Mouse (Mus musculus): ENCODE results near the gene Phb2. TPM values are rescaled to one million over a fixed set of nuclear protein-coding genes. Genes with fewer than 3 reads are reported as not detected.
A peak's percentile ranks its signal among the peaks of the same experiment; 100 is the strongest.

The Phb2 gene
- polyA plus RNA-seq, 1 experiment from 2014 or later, result 249 TPM

DNA sequence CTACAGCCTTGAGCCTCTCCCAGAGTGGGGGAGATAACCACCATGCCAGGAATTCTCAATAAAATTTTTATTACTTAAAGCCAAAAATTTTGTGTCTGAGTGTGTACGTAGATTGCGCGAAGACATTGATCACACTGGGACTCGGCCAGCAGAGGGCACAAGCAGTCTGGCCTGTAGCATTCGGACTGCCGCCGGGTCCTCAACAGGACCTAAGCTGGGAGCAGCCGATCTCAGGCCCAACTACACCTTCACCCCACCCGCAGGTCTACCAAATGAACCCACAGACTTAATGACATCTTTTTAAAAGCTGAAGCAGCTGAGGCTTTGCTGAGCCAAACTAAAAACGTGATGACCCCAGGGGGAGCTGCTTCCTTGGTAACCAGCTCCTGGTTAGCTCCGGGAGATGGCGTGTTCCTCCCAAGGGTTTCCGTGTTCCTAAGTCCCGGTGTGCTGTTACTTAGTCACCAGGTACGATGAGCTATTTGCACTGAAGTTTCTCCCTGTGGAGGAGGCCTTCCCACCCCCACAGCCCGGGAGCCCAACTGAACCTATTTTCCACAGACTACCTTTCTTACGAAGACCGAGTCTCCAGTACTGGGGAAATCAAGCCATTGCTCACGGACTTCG lies 4.8 kb downstream of the Phb2 start:
- Histone ChIP-seq H3K4me3 (ENCODE audit: low read length) (no peak overlapping the region), H3K36me3 (ENCODE audit: control insufficient read depth, insufficient read depth, low read length) (peaks cover 26% of the 10 kb centered on the region), H3K9me3 (ENCODE audit: control insufficient read depth, low read length) (no peaks in the 10 kb centered on the region), H3K4me1 (ENCODE audit: control insufficient read depth, insufficient read depth, low read depth, low read length) (peaks cover 15% of the 10 kb centered on the region), H3K27ac (ENCODE audit: low read depth, low read length) (0 out of 2 replicates have a peak overlapping the region, but pooled peaks have one; percentile 3), H3K27me3 (replicated peaks; ENCODE audit: control insufficient read depth, insufficient read depth, low read length) (no peaks in the 10 kb centered on the region), H3K9ac (ENCODE audit: low read depth, low read length) (no peak overlapping the region), H3K4me2 (ENCODE audit: low read length) (no peak overlapping the region)
- ATAC-seq, result no peak
- 61% methylated on average over 20 of the region's 20 CpGs for WGBS

DNA sequence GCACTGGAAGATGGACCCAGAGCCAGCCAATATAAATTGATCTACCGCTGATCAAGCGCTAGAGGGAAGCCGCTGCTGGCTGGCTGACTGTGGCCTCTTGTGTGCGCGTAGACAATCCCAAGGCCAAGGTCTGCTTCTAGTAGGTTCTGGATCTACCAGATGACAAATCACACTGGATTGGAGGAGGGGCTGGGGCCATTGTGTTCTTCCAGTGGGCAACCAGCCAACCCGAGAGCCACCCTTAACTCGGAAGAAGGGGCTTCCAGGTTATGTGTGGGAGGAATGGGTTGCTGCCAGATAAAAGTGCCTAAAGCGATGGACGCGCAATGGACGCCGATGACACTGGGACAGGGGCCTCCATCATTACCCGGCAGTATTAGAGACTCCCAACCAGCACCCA lies 5.8 kb downstream of the Phb2 start:
- no peak overlapping the region for H3K9ac ChIP-seq (ENCODE audit: low read depth, low read length)
- H3K9me3 ChIP-seq (ENCODE audit: control insufficient read depth, low read length), result no peaks in the 10 kb centered on the region
- peaks cover 26% of the 10 kb centered on the region for H3K36me3 ChIP-seq (ENCODE audit: control insufficient read depth, insufficient read depth, low read length)
- no peaks in the 10 kb centered on the region for H3K27me3 ChIP-seq (replicated peaks; ENCODE audit: control insufficient read depth, insufficient read depth, low read length)
- WGBS, result 84% methylated on average over 13 of the region's 13 CpGs
- H3K4me3 ChIP-seq (ENCODE audit: low read length), result no peak overlapping the region
- no peak for ATAC-seq
- peaks cover 12% of the 10 kb centered on the region for H3K4me1 ChIP-seq (ENCODE audit: control insufficient read depth, insufficient read depth, low read depth, low read length)
- no peak overlapping the region for H3K4me2 ChIP-seq (ENCODE audit: low read length)
- no peak overlapping the region for H3K27ac ChIP-seq (ENCODE audit: low read depth, low read length)

- H3K27me3 ChIP-seq (replicated peaks; ENCODE audit: control insufficient read depth, insufficient read depth, low read length), result no peaks in the 10 kb centered on the region
- H3K9ac ChIP-seq (ENCODE audit: low read depth, low read length), result no peak overlapping the region
Measured at GRCm38 (mm10) chr6:124718703-124719102, 6.6 kb downstream of the Phb2 start.

DNA sequence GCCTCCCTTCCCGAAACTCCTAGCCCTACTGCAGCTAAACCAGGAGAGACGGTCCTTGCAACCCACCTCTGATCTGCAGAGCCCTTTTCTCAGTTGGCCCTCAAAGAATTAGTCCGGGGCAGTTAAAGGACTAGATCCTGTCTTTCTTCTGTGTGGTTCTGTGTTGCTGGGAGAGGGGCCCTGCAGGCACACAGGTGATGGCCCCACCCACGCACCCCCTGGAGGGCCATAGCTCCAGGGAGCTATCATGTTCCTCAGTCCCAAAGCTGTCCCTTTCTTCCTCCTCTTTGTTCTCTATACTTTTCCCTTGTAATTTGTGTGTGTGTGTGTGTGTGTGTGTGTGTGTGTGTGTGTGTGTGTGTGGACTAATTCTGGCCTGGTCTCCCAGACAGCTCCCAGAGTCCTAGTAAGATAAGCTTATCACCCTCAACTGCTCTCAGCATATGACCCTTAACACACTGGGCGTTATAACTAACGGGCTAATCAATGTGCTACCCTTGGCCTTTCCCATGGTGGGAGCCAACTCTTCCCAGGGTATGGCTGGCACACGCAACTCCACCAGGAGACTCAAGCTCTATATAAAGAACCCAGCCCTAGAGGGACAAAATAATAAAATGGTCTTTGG lies 7.3 kb downstream of the Phb2 start:
- Histone ChIP-seq H3K4me2 (ENCODE audit: low read length) (no peak overlapping the region), H3K27me3 (replicated peaks; ENCODE audit: control insufficient read depth, insufficient read depth, low read length) (no peaks in the 10 kb centered on the region), H3K36me3 (ENCODE audit: control insufficient read depth, insufficient read depth, low read length) (peaks cover 26% of the 10 kb centered on the region), H3K9ac (ENCODE audit: low read depth, low read length) (no peak overlapping the region), H3K27ac (ENCODE audit: low read depth, low read length) (no peak overlapping the region), H3K9me3 (ENCODE audit: control insufficient read depth, low read length) (no peaks in the 10 kb centered on the region), H3K4me1 (ENCODE audit: control insufficient read depth, insufficient read depth, low read depth, low read length) (no peaks in the 10 kb centered on the region), H3K4me3 (ENCODE audit: low read length) (no peak overlapping the region)
- 81% methylated on average over 7 of the region's 7 CpGs for WGBS
- no peak for ATAC-seq

More at GRCm38 (mm10) chr6:124718703-124719102, 6.6 kb downstream of the Phb2 start:
- H3K9me3 ChIP-seq (ENCODE audit: control insufficient read depth, low read length), result no peaks in the 10 kb centered on the region
- peaks cover 26% of the 10 kb centered on the region for H3K36me3 ChIP-seq (ENCODE audit: control insufficient read depth, insufficient read depth, low read length)
- H3K4me2 ChIP-seq (ENCODE audit: low read length), result no peak overlapping the region
- H3K4me1 ChIP-seq (ENCODE audit: control insufficient read depth, insufficient read depth, low read depth, low read length), result peaks cover 4% of the 10 kb centered on the region
- H3K27ac ChIP-seq (ENCODE audit: low read depth, low read length), result no peak overlapping the region
- no peak overlapping the region for H3K4me3 ChIP-seq (ENCODE audit: low read length)
- WGBS, result 64% methylated on average over 16 of the region's 16 CpGs
- ATAC-seq, result no peak

GRCm38 (mm10) chr6:124720904-124721303 lies 8.8 kb downstream of the Phb2 start:
- no peak for ATAC-seq
- 65% methylated on average over 11 of the region's 11 CpGs for WGBS
- H3K36me3 ChIP-seq (ENCODE audit: control insufficient read depth, insufficient read depth, low read length), result peaks cover 17% of the 10 kb centered on the region
- no peaks in the 10 kb centered on the region for H3K27me3 ChIP-seq (replicated peaks; ENCODE audit: control insufficient read depth, insufficient read depth, low read length)
- H3K9me3 ChIP-seq (ENCODE audit: control insufficient read depth, low read length), result no peaks in the 10 kb centered on the region
- no peak overlapping the region for H3K4me3 ChIP-seq (ENCODE audit: low read length)
- no peak overlapping the region for H3K27ac ChIP-seq (ENCODE audit: low read depth, low read length)
- no peaks in the 10 kb centered on the region for H3K4me1 ChIP-seq (ENCODE audit: control insufficient read depth, insufficient read depth, low read depth, low read length)
- H3K4me2 ChIP-seq (ENCODE audit: low read length), result no peak overlapping the region
- H3K9ac ChIP-seq (ENCODE audit: low read depth, low read length), result no peak overlapping the region

DNA sequence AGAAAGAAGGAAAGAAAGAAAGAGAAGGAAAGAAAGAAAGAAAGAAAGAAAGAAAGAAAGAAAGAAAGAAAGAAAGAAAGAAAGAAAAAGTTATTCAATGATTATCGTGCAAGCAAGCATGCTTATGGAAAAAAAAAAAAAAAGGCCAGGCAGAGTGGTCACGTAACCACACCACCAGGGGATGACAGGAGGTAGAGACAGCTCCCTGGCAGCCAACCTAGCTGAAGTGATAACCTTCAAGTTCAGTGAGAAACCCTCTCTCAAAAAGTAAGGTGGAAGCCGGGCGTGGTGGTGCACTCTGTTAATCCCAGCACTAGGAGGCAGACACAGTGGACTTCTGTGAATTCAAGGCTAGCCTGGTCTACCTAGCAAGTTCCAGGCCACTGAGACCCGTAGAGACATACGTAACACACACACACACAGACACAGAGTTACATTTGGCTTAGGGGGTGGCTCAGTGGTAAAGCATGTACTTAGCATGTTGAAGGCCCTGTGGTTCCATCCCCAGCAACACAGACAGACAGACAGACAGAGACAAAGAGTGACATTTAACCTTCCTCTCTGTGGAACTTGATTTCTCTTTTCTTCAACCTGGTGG lies 10.8 kb downstream of the Phb2 start:
- no peak overlapping the region for H3K9ac ChIP-seq (ENCODE audit: low read depth, low read length)
- no peak for ATAC-seq
- no peak overlapping the region for H3K4me2 ChIP-seq (ENCODE audit: low read length)
- no peaks in the 10 kb centered on the region for H3K4me1 ChIP-seq (ENCODE audit: control insufficient read depth, insufficient read depth, low read depth, low read length)
- no peaks in the 10 kb centered on the region for H3K9me3 ChIP-seq (ENCODE audit: control insufficient read depth, low read length)
- H3K36me3 ChIP-seq (ENCODE audit: control insufficient read depth, insufficient read depth, low read length), result no peaks in the 10 kb centered on the region
- H3K27me3 ChIP-seq (replicated peaks; ENCODE audit: control insufficient read depth, insufficient read depth, low read length), result no peaks in the 10 kb centered on the region
- 92% methylated on average over 6 of the region's 6 CpGs for WGBS
- H3K27ac ChIP-seq (ENCODE audit: low read depth, low read length), result no peak overlapping the region
- H3K4me3 ChIP-seq (ENCODE audit: low read length), result no peak overlapping the region

DNA sequence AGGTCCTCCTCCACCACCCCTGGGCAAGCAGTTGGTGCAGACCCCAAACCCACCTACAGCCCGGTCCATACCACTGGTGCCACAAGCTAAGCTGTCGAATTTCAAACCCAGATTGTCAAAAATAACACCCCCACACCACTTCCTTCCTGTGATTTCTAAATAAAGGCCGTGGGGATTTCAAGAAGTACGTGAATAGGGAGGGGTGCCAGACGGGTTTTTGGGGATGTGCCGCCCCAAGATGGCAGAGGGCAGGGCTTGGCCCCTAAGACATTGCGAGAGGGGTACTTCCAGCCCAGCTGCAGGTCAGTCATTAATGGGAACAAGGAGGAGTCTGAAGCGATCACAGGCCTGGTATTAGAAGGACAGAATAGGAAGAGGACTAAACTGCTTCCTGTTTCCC lies 11.4 kb downstream of the Phb2 start:
- Histone ChIP-seq H3K4me3 (ENCODE audit: low read length) (no peak overlapping the region), H3K36me3 (ENCODE audit: control insufficient read depth, insufficient read depth, low read length) (no peaks in the 10 kb centered on the region), H3K27me3 (replicated peaks; ENCODE audit: control insufficient read depth, insufficient read depth, low read length) (no peaks in the 10 kb centered on the region), H3K9me3 (ENCODE audit: control insufficient read depth, low read length) (no peaks in the 10 kb centered on the region), H3K9ac (ENCODE audit: low read depth, low read length) (no peak overlapping the region), H3K4me1 (ENCODE audit: control insufficient read depth, insufficient read depth, low read depth, low read length) (no peaks in the 10 kb centered on the region), H3K4me2 (ENCODE audit: low read length) (no peak overlapping the region), H3K27ac (ENCODE audit: low read depth, low read length) (no peak overlapping the region)
- WGBS, result 80% methylated on average over 8 of the region's 8 CpGs
- no peak for ATAC-seq

- Histone ChIP-seq H3K9ac (ENCODE audit: low read depth, low read length) (no peak overlapping the region), H3K27ac (ENCODE audit: low read depth, low read length) (no peak overlapping the region), H3K9me3 (ENCODE audit: control insufficient read depth, low read length) (no peaks in the 10 kb centered on the region), H3K4me1 (ENCODE audit: control insufficient read depth, insufficient read depth, low read depth, low read length) (no peaks in the 10 kb centered on the region), H3K4me3 (ENCODE audit: low read length) (no peak overlapping the region), H3K4me2 (ENCODE audit: low read length) (no peak overlapping the region), H3K36me3 (ENCODE audit: control insufficient read depth, insufficient read depth, low read length) (no peaks in the 10 kb centered on the region), H3K27me3 (replicated peaks; ENCODE audit: control insufficient read depth, insufficient read depth, low read length) (no peaks in the 10 kb centered on the region)
- 89% methylated on average over 10 of the region's 10 CpGs for WGBS
- no peak for ATAC-seq
Measured at GRCm38 (mm10) chr6:124724472-124724871, 12.3 kb downstream of the Phb2 start.

DNA sequence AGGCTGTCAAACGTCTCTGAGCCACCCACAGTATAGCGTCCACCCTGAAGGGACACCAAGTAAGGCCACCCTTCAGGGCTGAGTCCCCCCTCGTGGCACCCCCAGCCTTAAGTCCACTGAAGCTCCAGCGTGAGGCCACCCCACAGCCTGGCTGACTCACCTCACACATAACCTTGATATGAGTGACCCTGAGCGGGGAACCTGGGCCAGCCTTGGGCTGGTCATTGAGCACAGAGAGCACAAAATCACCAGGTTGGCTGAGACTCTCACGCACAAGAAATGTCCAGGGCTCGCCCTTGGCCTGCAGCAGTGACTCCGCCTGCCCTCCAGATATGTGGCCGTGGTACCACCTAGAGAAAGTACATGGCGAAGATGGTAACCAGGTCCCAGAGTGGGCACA lies 16.5 kb downstream of the Phb2 start:
- Histone ChIP-seq H3K27ac (ENCODE audit: low read depth, low read length) (no peak overlapping the region), H3K4me3 (ENCODE audit: low read length) (no peak overlapping the region), H3K27me3 (replicated peaks; ENCODE audit: control insufficient read depth, insufficient read depth, low read length) (no peaks in the 10 kb centered on the region), H3K36me3 (ENCODE audit: control insufficient read depth, insufficient read depth, low read length) (no peaks in the 10 kb centered on the region), H3K4me1 (ENCODE audit: control insufficient read depth, insufficient read depth, low read depth, low read length) (no peaks in the 10 kb centered on the region), H3K9me3 (ENCODE audit: control insufficient read depth, low read length) (no peaks in the 10 kb centered on the region), H3K4me2 (ENCODE audit: low read length) (no peak overlapping the region), H3K9ac (ENCODE audit: low read depth, low read length) (no peak overlapping the region)
- 93% methylated on average over 10 of the region's 10 CpGs for WGBS
- ATAC-seq, result no peak
